Mouse (Mus musculus) liver, postnatal 0 days (tissue): ENCODE results near the gene Sorcs2. TPM values are rescaled to one million over a fixed set of nuclear protein-coding genes. Genes with fewer than 3 reads are reported as not detected.
A peak's percentile ranks its signal among the peaks of the same experiment; 100 is the strongest.

Experiments used
- ATAC-seq: fragments of 200-750 bp; cut with Nextera tagmentation; 2 replicates; pipeline ENCODE4 v1.8.0; 2017; ENCODE audit warnings: mild to moderate bottlenecking, moderate library complexity
- DNase-seq: peaks from one replicate; pipeline ENCODE4 v3.0.0-alpha.2; 2016
- H3K27ac ChIP-seq: fragments of 300-500 bp; sonication (generic); 2 replicates; pipeline ENCODE4 v1.5.1; 2014; ENCODE audit warnings: antibody characterized with exemption, moderate library complexity, mild to moderate bottlenecking, low read depth
- H3K27me3 ChIP-seq: fragments of 300-500 bp; sonication (generic); 2 replicates; pipeline ENCODE4 v1.6.1; 2014; ENCODE audit warnings: low read length, control low read depth, mixed read lengths; ENCODE audit not compliant: insufficient read depth
- H3K36me3 ChIP-seq: fragments of 300-500 bp; sonication (generic); replicated peaks from 2 replicates; pipeline ENCODE4 v1.6.1; 2014; ENCODE audit warnings: mild to moderate bottlenecking, control low read depth, low read length, moderate library complexity, mixed read lengths; ENCODE audit not compliant: insufficient read depth
- H3K4me1 ChIP-seq: fragments of 300-500 bp; sonication (generic); 2 replicates; pipeline ENCODE4 v1.6.1; 2014; ENCODE audit warnings: antibody characterized with exemption, mild to moderate bottlenecking, control low read depth; ENCODE audit not compliant: insufficient read depth
- H3K4me2 ChIP-seq: fragments of 300-500 bp; sonication (generic); 2 replicates; pipeline ENCODE4 v1.6.1; 2014; ENCODE audit warnings: low read depth, mild to moderate bottlenecking, low read length, moderate library complexity, mixed read lengths
- H3K4me3 ChIP-seq: fragments of 300-500 bp; sonication (generic); 2 replicates; pipeline ENCODE4 v1.5.1; 2014; ENCODE audit warnings: low read depth, low read length
- H3K9ac ChIP-seq: fragments of 300-500 bp; sonication (generic); replicated peaks from 2 replicates; pipeline ENCODE4 v1.6.1; 2014; ENCODE audit warnings: mild to moderate bottlenecking, moderate library complexity
- H3K9me3 ChIP-seq: fragments of 300-500 bp; sonication (generic); 2 replicates; pipeline ENCODE4 v1.6.1; 2016; ENCODE audit warnings: mild to moderate bottlenecking, control low read depth, low read length, mixed read lengths
- CTCF ChIP-seq: sonication (generic); IDR thresholded peaks from 2 replicates; pipeline ENCODE4 v1.5.1; 2016; ENCODE audit warnings: antibody characterized with exemption, low read depth
- EP300 ChIP-seq: IDR thresholded peaks from 2 replicates; pipeline ENCODE4 v1.6.1; 2016; ENCODE audit warnings: antibody characterized with exemption, low read depth, mild to moderate bottlenecking
- WGBS: fragments of 180-500 bp; shearing (Covaris S2); extraction: QIAGEN DNeasy Blood & Tissue Kit; methylation state at CpG from one replicate; pipeline ENCODE4 v1.1.7; 2014; ENCODE audit not compliant: insufficient replicate concordance; 5-methylcytosine and 5-hydroxymethylcytosine counted together
- polyA plus RNA-seq: library from polyadenylated mRNA; unstranded; fragments of >200 nt; fragmentation: Nextera tagmentation; extraction: Ambion mirVana; gene quantifications from 2 replicates; pipeline ENCODE4 v1.2.1, GENCODE M21; 2015

The Sorcs2 gene
- polyA plus RNA-seq, 1 experiment from 2014 or later = 0.33 TPM

DNA sequence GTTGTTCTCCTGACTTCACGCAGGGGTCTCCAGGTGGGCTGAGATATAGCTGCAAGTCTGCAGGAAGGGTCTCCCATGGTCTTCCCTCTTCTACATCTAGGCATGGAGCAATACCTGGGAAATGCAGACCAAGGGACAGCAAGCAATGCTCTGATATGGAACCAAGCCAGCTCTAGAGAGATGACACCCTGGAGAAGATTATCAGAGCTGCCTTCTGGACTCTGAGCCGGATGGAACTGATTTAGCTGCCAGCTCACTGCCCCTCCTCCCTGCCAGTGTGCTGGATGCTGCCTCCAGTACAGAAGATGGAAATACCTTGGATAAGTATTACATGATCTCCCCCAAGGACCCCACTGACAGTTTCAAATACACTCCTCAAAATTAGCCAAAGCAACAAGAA lies 244.7 kb downstream of the Sorcs2 start:
- Histone ChIP-seq H3K27ac (no peak overlapping the region), H3K27me3 (no peaks in the 10 kb centered on the region), H3K9ac (no peak overlapping the region), H3K9me3 (no peaks in the 10 kb centered on the region), H3K36me3 (no peaks in the 10 kb centered on the region), H3K4me1 (no peaks in the 10 kb centered on the region; the same call in 1 of the 2 replicates), H3K4me2 (no peak overlapping the region), H3K4me3 (no peak overlapping the region)
- WGBS = 66% methylated on average over 2 of the region's 2 CpGs
- DNase-seq = no peak
- no peak for ATAC-seq
- no peak for TF ChIP-seq EP300
- no peak for TF ChIP-seq CTCF

DNA sequence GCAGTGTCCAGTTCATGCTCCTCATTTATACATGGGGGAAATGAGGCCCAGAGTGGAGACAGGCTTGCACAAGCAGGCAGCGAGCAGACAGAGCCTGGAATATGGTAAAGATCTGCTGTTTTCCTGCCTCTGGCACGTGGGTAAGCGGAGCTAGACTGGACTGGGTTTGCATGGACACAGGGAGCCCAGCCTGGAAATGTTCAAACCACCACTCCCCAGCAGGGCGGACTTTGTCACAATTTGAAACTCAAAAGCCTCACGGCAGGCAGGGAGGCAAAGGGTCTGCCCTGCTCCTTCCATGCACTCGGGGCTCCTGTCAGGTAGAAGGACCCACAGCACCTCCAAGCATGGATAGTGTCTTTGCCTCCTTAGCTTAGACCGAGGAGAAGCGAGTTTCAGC lies 246.9 kb downstream of the Sorcs2 start:
- no peak overlapping the region for H3K9ac ChIP-seq
- WGBS = 60% methylated on average over 8 of the region's 8 CpGs

GRCm38 (mm10) chr5:36149098-36149497 lies 248.8 kb downstream of the Sorcs2 start:
- no peak for TF ChIP-seq EP300
- peak; percentile 26 for TF ChIP-seq CTCF
- H3K4me1 ChIP-seq = no peaks in the 10 kb centered on the region
- H3K9me3 ChIP-seq = no peaks in the 10 kb centered on the region
- no peak overlapping the region for H3K27ac ChIP-seq
- WGBS = 70% methylated on average over 8 of the region's 8 CpGs
- ATAC-seq = no peak
- no peaks in the 10 kb centered on the region for H3K36me3 ChIP-seq
- H3K4me3 ChIP-seq = no peak overlapping the region
- no peak overlapping the region for H3K9ac ChIP-seq
- no peak overlapping the region for H3K4me2 ChIP-seq
- no peak for DNase-seq
- no peaks in the 10 kb centered on the region for H3K27me3 ChIP-seq

More for the DNA sequence above, 246.9 kb downstream of the Sorcs2 start:
- H3K36me3 ChIP-seq = no peaks in the 10 kb centered on the region
- no peaks in the 10 kb centered on the region for H3K27me3 ChIP-seq
- H3K4me3 ChIP-seq = no peak overlapping the region
- TF ChIP-seq CTCF = no peak
- no peak for TF ChIP-seq EP300
- H3K27ac ChIP-seq = no peak overlapping the region
- ATAC-seq (no peak), DNase-seq (no peak)
- no peak overlapping the region for H3K4me2 ChIP-seq
- no peaks in the 10 kb centered on the region for H3K9me3 ChIP-seq
- no peaks in the 10 kb centered on the region; the same call in 1 of the 2 replicates for H3K4me1 ChIP-seq

- no peak for TF ChIP-seq EP300
- TF ChIP-seq CTCF = no peak
- no peaks in the 10 kb centered on the region for H3K36me3 ChIP-seq
- no peak for DNase-seq
Measured at GRCm38 (mm10) chr5:36146589-36146988, 251.3 kb downstream of the Sorcs2 start.

DNA sequence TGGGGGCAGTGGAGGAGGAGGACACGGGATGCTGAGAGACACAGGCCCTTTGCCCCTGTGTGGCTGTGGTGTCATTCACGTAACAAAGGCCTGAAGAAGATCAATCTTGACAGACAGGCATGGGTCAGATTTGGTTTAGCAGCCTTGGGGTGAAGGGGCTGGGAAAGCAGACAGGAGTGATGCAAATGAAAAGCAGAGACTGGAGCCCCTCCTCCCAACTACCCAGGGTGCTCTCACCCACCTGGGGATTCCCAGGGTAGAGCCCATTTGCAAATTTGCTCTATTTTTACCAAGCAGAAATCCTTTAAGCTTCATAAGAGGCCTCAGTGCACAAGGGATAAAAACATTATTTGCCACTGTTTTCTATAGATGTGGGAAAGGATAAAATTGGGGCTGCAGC lies 253.4 kb downstream of the Sorcs2 start:
- Histone ChIP-seq H3K9me3 (no peaks in the 10 kb centered on the region), H3K4me3 (no peak overlapping the region), H3K36me3 (no peaks in the 10 kb centered on the region), H3K9ac (no peak overlapping the region), H3K4me2 (no peak overlapping the region), H3K27ac (no peak overlapping the region), H3K27me3 (no peaks in the 10 kb centered on the region), H3K4me1 (no peaks in the 10 kb centered on the region)
- DNase-seq = no peak
- ATAC-seq = no peak
- TF ChIP-seq CTCF = no peak
- TF ChIP-seq EP300 = no peak
- WGBS = 52% methylated on average over 2 of the region's 2 CpGs

More at GRCm38 (mm10) chr5:36146589-36146988, 251.3 kb downstream of the Sorcs2 start:
- no peaks in the 10 kb centered on the region for H3K4me1 ChIP-seq
- no peak for ATAC-seq
- H3K27me3 ChIP-seq = no peaks in the 10 kb centered on the region
- H3K9ac ChIP-seq = no peak overlapping the region
- H3K4me3 ChIP-seq = no peak overlapping the region
- H3K4me2 ChIP-seq = no peak overlapping the region
- H3K27ac ChIP-seq = no peak overlapping the region
- 62% methylated on average over 2 of the region's 2 CpGs for WGBS
- no peaks in the 10 kb centered on the region for H3K9me3 ChIP-seq

DNA sequence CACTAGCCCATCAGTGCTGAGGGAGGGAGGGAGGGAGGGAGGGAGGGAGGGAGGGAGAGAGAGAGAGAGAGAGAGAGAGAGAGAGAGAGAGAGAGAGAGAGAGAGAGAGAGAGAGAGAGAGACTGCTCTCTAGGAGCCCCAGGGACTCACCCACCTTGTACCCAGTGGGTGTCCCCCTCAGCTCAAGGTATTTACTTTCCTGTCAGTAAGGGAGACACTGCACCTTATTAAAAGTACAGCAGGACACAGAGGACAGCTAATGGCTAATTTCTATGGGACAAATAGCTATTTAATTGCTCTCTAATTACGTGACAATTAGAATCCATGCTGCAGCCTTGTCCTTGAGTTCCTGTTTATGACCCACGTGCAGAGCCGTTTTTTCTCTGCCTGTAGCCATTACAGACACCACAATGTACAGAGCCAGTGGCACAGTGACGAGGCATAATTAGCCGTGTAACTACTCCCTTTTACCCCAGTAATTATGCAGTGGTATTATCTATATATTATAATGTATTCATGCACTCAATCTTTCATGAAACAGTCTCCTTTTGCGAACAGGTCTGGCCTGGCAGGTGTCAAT lies 256.2 kb downstream of the Sorcs2 start:
- no peaks in the 10 kb centered on the region for H3K27me3 ChIP-seq
- TF ChIP-seq CTCF (no peak), EP300 (no peak)
- H3K4me3 ChIP-seq = no peak overlapping the region
- H3K9ac ChIP-seq = no peak overlapping the region
- no peaks in the 10 kb centered on the region for H3K4me1 ChIP-seq
- H3K27ac ChIP-seq = no peak overlapping the region
- 57% methylated on average over 6 of the region's 6 CpGs for WGBS
- ATAC-seq (no peak), DNase-seq (no peak)
- H3K4me2 ChIP-seq = no peak overlapping the region
- no peaks in the 10 kb centered on the region for H3K36me3 ChIP-seq
- no peaks in the 10 kb centered on the region for H3K9me3 ChIP-seq

- WGBS = 83% methylated on average over 4 of the region's 4 CpGs
- TF ChIP-seq CTCF (peak; percentile 50), EP300 (no peak)
Measured at GRCm38 (mm10) chr5:36141112-36141511, 256.8 kb downstream of the Sorcs2 start.

More at GRCm38 (mm10) chr5:36141112-36141511, 256.8 kb downstream of the Sorcs2 start:
- Histone ChIP-seq H3K4me1 (no peaks in the 10 kb centered on the region), H3K9me3 (no peaks in the 10 kb centered on the region), H3K27ac (no peak overlapping the region), H3K36me3 (no peaks in the 10 kb centered on the region), H3K4me2 (no peak overlapping the region), H3K27me3 (no peaks in the 10 kb centered on the region), H3K9ac (no peak overlapping the region), H3K4me3 (no peak overlapping the region)
- DNase-seq = peak; percentile 22
- ATAC-seq = no peak
